Mouse (Mus musculus) left cerebral cortex, adult 11 months (tissue): Measurements from ENCODE around the gene Poldip3.

Experiments used
- DNase-seq: peaks from one replicate; pipeline ENCODE4 v3.0.0; 2022; ENCODE audit warnings: low spot score

Gene Poldip3

DNA sequence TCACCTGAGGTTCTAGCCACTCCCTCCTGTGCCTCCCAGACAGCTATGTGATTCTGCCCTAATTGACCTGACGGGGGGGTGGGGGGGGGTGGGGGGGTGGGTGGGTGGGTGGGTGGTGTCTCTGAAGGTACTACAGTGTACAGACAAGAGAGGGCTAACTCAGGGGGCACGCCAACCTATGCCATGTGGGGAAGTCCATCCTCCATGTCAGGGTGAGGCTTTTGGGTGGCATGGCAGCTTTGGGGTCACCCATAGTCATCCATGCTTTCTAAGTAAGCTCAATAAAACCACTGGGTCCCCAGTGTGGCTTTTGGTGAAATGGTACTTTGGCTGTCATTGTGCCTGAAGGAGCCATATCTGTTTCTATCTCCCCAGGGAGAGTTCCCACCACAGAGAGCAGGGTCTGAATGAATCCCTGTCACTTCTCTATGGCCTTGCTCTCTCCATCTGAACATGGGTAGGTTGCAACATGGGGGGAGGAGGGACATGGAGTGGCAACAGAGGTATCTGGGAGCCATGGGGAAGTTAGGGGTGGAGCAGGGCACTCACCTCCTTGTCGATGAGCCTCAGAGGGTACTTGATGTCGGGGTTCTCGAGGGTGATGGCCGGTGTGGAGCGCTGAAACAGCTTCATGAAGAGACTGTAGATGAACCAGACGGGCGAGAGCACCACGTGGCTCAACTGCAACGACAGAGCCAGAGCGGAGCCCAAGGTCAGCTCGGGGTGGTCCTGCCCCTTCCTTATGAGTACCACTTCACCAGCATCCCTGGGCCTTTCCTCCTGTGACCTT lies 16.5 kb upstream of the Poldip3 start:
- no peak for DNase-seq

- DNase-seq, result no peak
Measured at GRCm38 (mm10) chr15:83164971-83165471, 15.8 kb upstream of the Poldip3 start.

- no peak for DNase-seq
Measured at GRCm38 (mm10) chr15:83162818-83163485, 13.8 kb upstream of the Poldip3 start.

DNA sequence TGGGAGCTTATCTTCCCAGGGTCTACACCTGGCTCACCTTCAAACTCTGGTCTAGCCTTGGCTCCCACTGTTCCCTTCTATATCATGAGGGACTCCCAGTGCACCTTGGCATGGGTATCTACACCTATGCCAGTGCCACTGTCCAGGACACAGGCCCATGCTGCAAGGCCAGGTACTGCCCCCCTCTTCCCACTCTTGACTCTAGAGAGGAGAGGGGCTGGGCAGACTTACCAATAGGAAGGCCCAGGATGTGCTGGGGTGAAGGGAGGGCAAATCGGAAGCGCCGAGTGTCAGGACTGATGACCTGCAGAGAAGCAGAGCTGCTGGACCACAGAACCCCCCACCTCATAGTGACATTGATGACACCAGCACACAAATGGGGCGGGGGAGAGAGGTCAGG lies 12.8 kb upstream of the Poldip3 start:
- DNase-seq, result no peak

DNA sequence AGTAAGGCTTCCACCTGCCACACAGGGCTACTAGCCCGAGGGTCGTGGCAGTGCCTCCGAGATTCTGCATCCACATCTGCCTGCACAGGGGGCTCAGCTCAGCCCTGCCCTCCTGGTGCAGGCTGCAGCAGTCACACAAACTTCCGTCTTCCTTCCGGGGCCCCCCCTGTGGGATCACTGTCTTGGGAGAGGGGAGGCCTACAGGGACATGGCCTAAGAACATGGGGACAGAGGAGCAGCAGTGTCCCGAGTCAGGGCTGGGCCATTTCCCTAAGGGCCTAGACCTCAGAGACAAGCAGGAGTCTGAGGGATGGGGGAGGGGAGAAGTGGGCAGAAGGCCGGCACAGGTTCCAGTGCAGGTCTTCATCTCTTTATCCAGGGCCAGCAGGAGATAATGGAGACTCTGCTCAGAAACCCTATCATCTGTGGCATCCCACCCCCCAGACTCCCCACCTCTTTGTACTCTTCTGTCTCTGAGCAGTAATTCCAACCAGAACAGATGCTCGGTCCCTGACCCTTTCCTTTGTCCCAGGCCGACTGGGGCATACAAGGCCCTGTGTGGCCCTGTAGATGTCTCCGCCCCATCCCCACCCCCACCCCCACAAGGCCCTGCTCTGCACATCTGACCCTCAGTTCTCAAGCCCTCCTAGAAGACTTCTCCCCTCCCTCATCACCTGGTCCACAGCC lies 12.0 kb upstream of the Poldip3 start:
- no peak for DNase-seq

DNA sequence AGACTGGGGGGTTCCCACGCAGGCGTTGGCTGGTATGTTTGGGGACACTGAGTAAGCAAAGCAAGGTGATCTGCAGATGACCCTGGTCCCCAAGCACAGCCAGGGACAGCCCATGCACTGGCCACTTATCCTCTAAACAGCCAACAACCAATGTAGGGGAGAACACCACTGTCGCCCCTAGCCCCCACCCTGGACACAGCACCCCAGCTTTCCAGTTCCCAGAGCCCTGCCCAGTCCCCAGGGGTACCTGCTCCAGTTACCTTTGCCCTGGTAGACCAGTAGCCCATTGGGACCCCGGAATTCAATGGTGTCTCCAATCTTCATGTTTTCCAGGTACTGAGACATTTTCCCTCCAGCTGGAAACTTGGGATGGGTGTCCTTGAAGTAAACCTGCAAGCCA lies 11.4 kb upstream of the Poldip3 start:
- no peak for DNase-seq

GRCm38 (mm10) chr15:83159823-83160222 lies 10.6 kb upstream of the Poldip3 start:
- no peak for DNase-seq

DNA sequence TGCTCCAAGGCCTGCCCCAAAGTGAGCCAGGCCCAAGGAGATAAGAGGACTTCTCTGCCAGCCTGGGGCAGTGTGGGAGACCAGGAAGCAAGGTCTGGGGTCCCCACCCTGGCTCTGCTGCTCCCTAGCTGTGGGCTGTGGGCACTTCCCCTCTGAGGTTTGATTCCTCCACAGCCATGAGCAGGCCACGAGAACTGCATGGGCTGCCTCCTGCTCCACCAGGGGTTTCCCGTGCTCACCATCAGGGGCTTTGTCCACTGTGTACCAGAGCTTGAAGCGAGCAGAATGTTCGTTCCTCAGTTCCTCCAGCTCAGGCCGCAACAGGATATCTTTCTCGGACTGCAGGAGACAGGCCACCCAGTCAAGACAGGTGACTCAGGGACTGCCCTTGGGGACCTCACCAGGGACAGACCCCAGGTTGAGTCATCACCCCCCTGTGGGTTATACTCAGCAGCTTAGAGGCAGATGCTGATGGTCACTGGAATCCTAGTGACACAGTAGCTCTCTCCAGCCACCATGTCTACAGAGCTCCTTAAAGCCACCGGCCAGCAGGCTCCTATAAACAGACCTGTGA lies 9.5 kb upstream of the Poldip3 start:
- DNase-seq, result no peak

GRCm38 (mm10) chr15:83157667-83158064 lies 8.5 kb upstream of the Poldip3 start:
- no peak for DNase-seq

GRCm38 (mm10) chr15:83156929-83157666 lies 7.9 kb upstream of the Poldip3 start:
- no peak for DNase-seq

DNA sequence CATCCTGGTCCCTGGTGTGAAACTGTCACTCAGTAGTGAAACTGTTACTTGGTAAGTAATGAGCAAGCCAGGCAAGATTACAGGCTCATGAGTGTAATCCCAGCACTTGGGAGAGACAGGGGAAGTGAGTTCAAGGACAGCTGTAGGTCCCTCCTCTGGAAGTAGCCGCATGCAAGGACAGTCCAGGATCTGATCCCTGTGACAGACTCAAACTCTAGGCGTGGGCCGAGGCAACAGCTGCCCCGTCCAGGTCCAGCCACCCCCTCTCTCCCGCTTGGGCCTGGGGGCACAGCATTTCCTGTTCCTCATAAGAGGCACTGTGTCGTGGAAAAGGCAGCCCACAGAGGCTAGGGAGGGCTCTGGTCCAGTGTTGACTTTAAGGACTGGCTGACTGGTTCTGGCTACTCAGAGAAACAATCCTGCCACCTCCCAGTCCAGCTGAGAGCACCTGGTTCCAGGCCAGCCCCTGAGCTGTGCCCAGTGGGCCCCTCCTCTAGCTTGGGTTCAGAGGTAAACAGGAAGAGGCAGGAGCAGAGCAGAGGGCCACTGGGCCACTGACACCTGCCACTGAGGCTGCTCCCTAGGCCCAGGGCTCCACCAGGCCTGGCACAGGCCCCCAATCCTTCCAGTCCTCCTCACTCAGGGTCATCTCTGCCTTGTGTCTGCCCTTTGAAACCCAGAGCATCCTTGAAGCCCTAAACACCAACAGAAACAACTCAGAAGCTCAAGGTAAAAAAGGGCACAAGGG lies 6.7 kb upstream of the Poldip3 start:
- DNase-seq, result no peak

GRCm38 (mm10) chr15:83154309-83154708 lies 5.1 kb upstream of the Poldip3 start:
- no peak for DNase-seq

DNA sequence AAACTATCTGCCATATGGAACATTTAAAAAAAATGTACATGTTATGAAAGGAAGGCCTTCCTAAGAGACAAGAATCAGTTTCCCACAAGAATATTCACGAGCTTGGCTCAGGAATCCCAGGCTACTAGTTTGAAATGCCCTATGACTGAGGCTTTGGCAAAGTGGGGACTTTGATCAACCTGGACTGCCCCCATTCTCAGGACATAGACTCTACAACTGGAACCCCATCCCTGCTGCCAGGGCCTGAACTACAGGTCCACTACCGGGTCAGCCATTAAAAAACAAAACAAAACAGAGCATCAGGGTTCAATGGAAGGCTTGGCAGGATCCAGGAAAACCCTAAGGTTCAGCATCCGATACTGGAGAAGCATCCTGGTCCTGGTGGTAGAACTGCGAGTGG lies 1.5 kb upstream of the Poldip3 start:
- DNase-seq, result no peak

DNA sequence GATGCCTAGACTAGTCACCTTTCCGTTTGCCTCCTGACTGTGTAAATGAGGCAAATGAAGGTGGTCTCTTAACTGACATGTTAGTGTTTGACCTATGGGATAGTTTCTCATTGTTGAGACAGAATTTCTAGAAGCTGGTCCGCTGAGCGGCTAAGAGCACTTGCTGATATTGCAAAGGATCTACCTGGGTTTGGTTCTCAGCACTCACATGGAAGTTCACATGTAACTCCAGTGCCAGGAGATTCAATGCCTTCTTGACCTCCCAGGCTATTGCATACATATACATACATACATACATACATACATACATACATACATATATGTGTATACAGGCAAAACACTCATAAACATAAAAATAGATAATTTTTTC lies 874 bp upstream of the Poldip3 start:
- no peak for DNase-seq

GRCm38 (mm10) chr15:83148801-83149195 lies 386 bp downstream of the Poldip3 start:
- DNase-seq, result no peak

DNA sequence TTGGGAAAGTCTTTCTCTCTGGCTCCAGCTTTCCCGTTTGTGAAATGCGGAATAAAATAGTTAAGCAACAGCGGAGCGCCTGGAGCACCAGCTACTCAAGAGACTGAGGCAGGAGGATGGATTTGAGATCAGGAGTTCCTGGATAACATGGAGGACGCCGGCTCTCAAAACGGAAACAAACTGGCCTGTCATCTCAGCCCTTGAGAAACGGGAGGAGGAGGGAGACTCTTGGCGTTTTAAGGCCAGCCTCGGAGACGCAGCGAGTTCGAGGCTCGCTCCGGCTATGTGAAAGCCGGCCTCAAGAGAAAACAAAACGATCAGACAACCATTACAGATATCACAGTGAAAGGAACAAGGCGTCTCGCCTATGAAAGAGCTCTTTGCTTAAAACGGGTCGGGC lies 789 bp downstream of the Poldip3 start:
- no peak for DNase-seq

DNA sequence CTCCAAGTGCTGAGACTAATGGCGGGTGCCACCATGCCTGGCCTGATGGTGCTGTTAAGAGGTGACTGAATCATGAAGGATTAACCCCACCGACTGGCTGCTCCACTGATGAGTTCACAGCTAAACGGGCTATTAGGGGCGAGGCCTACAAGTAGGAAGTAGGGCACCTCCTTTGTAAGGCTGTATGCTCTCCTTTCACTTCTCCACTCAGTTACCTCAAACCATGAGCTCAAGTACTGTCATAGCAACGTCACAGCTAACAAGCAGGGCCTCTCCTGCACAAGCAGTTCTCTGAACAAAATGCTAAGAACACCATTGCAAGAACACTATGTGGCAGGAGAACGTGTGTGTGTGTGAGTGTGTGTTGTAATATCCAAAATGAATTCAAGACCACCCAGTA lies 3.6 kb downstream of the Poldip3 start:
- DNase-seq, result no peak

DNA sequence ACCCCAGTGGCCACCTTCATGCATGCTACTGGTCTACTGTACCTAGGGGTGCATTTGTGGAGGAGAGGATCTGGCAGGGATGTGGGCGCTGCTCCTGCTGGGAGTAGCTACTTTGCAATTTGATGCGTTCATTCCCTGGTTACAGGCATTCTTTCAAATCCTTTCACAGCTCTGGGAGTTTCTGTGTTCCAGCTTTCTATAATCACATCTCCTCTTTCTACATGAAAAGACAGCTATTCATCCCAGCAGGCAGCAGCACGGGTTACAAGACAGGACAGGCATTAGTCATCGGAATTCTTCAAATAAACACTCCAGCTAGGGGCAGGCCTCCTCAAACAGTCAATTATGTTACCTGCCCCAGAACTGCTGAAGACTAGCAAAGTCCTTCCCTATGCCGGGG lies 6.3 kb downstream of the Poldip3 start:
- DNase-seq, result no peak

- no peak for DNase-seq
Measured at GRCm38 (mm10) chr15:83135654-83136053, 13.5 kb downstream of the Poldip3 start.

DNA sequence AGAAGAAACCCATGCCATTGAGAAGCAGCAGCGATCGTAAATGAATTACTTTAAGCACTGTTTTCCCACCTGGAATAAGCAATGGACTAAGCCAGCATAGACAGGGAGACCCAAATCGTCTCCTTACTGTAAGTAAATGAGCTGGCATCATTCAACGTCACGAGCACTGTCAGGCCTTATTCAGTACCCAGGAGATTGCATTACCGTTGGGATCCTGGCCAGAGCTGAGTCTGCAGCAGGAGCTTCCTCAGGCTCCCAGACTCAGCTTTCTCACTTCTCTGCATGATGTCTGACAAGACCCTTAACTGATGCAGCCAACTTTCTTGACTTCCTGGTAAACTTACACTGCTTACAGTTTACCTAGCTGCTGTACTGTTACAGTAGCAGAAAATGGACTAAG lies 14.5 kb downstream of the Poldip3 start:
- no peak for DNase-seq

DNA sequence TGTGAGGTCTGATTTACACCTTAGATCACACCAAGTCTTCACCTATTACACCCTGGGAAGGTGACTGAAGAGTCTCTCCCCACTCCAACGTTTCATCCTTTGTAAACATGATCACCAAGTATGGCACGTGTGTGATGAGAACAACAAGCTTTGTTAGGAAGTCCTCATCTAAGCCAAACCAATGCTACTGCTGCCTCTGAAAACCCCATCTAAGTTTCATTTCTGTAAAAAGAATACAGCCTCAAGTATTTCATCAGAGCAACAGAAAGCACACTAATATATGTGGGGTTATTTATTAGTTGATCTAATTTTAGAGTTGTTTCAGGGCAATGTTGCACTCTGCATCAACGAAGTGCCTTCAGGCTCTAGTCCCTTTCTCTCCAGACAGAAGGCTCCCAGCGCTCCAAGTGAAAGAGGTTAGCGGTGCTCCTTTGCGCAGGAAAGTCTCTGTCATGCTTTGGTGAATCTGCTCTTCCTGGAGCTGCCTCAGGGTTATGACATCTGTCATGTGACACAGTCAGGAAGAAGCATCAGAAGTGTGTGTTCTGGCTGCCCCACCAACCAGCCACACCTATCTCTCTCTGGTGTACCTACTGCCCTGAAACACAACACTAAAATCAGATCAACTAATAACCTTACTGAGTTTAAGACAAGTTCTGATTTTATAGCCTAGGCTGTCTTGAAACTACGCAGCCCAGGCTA lies 19.5 kb downstream of the Poldip3 start:
- DNase-seq, result no peak
